Mouse (Mus musculus): ENCODE results near the gene Mapk8.

Gene Mapk8

DNA sequence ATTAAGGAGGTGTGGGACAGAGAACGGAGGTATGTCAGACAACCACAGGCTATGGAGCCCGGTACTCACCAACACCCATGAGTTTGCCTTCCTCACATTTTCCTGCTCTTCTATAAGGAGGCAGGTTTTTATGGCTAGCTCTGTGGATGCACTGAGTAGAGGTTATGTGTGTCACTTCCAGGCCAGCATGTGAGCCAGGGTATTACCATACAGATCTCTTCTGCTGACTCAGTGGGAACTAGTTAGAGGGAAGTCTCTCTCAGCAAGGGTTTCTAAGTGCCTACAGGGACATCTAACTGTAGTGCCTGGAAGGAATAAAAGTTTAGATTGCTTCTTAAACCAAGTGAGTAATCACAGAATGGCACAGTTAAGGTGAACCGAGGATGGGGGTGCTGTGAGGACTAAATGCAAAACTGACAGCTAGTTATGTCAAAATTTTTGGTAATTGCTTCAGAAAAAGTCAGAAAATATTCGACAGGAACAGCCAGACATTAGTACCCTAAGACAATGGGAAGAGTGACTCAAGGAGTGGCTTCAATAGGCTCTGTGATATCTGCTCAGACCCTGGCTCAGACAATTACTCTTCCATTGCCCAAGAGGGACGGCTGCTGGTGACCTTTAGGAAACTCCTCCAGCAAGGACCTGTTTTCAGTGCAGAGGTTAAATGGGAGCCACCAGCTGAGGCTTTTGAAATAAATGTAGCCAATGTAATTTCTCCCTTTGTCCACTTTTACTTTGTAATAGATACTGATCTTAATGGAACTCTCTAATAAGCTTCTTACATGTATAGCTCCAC, 48.7 kb downstream of the Mapk8 start:
- DNase-seq (ENCODE audit: low read depth, low spot score) = no peak

GRCm38 (mm10) chr14:33380830-33381457, 66.0 kb downstream of the Mapk8 start:
- no peak for DNase-seq (ENCODE audit: low read depth, low spot score)

DNA sequence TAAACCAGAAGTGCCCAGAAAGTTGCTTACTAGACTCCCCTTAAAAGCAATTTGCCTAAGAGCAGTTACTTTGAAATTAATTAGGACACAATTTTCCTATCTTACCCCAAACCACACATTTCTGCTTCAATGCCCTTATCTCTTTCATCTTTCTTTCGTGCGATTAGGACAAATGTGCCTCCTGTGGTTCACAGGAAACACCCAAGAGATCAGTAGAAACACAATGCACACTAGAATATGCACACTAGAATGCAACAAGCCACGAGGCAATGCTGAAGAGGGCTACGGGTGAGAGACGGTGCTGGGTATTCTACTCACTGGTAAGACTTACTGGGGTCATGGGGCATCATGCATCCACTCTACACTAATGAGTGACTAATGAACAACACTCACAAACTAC, 68.2 kb downstream of the Mapk8 start:
- no peak for DNase-seq (ENCODE audit: low read depth, low spot score)

GRCm38 (mm10) chr14:33377211-33377610, 69.7 kb downstream of the Mapk8 start:
- DNase-seq (ENCODE audit: low read depth, low spot score) = no peak

GRCm38 (mm10) chr14:33374089-33374488, 72.9 kb downstream of the Mapk8 start:
- DNase-seq (ENCODE audit: low read depth, low spot score) = no peak

- no peak for DNase-seq (ENCODE audit: low read depth, low spot score)
These were observed 73.7 kb downstream of the Mapk8 start for GRCm38 (mm10) chr14:33373271-33373670.

DNA sequence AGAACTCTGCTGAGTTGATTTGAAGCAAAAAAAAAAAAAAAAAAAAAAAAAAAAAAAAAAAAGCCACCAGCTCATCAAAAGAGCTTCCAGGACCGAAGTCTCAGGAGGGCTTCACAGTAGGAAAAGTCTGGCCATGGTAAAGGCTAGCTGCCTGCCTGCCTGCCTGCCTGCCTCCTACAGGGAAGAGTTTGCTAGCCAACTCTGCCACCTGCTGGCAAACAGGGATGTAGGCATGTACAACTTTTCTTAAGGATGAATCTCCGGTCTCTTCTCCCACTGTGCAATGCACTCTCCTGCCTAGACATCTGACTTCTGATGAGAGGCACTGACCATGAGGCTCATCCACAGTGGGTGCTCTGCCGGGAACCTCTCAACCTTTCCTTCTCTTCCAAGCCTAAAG, 75.7 kb downstream of the Mapk8 start:
- peak; percentile 66 for DNase-seq (ENCODE audit: low read depth, low spot score)

GRCm38 (mm10) chr14:33370056-33370455, 76.9 kb downstream of the Mapk8 start:
- DNase-seq (ENCODE audit: low read depth, low spot score) = peak; percentile 70

- DNase-seq (ENCODE audit: low read depth, low spot score) = no peak
These were observed 77.6 kb downstream of the Mapk8 start for GRCm38 (mm10) chr14:33369375-33369774.

DNA sequence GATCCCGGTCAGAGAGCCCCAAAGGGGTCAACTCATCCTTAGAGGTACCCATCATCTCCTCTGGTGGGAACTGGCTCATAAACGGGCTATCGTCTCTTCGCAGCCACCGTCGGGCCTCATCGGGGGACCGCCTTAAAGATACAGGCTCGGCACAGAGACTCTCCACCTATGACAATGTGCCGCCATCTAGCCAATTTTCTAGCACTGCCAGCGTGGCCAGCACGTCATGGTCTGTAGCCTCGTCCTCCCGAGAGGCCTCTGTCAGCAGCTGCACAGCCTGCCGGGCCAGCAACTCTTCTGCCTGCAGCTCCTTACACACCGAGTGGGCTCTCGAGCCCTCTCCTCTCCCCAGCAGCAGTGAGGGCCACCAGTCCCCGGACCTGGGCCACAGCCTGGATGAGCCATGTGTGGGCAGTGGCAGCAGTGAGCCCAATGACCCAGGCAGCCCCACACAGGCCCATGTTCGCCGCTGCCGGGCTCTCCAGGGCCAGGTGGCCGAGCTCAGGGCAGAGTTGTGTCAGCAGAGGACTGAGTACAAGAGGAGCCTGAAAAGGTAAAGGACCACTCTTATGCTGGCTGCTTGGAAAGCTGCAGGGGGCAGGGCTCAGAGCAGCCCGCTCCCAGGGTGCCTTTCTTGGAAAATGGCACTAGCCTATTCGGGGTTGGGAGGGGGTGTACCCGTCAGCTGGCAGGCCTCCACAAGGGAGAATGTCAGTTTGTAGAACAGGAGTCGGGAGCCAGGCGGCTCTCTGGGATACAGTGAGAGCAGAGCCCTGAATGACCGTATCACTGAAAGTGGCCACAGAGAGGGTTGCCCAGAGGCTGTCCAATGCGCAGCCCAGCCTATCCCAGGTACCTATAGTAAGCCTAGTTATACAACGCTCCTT, 79.8 kb downstream of the Mapk8 start:
- DNase-seq (ENCODE audit: low read depth, low spot score) = no peak

DNA sequence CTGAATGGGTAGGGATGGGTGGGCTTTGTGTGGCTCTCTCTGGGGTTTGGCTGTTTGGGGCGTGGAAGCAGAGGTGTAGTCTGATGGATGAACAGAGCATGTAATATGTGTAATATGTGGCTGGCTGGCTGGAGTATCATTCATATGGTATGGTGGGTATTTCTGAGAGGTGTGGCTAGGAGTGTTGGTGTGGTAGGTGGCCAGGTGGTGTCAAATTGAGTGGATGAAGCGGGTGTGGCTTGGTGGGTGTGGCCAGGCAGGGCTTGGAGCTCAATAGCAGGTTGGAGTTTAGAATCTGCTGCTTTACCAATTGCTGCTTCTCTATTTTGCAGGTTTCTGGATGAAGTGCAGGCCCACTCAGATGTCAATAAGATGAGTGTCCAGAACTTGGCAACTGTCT, 82.9 kb downstream of the Mapk8 start:
- no peak for DNase-seq (ENCODE audit: low read depth, low spot score)

- no peak for DNase-seq (ENCODE audit: low read depth, low spot score)
These were observed 83.3 kb downstream of the Mapk8 start for GRCm38 (mm10) chr14:33363611-33364010.

- DNase-seq (ENCODE audit: low read depth, low spot score) = no peak
These were observed 84.2 kb downstream of the Mapk8 start for GRCm38 (mm10) chr14:33362807-33363206.

DNA sequence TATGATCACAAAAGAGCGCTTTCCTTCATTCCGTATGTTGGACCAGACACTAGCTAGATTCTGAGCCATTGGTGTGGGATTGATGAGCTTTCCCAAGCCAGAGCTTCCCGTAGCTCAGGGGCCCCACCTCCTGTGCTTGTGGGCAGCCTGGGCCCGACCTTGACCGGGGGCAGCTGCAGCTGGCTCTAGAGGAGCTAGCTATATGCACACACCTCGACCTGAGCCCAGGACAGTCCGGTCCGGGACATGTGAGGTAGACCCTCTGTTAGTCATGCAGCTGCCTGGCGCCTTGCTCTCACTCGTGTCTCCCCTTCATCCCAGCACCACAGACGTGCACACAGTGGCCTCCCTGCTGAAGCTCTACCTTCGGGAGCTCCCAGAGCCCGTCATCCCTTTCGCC, 84.8 kb downstream of the Mapk8 start:
- DNase-seq (ENCODE audit: low read depth, low spot score) = no peak

DNA sequence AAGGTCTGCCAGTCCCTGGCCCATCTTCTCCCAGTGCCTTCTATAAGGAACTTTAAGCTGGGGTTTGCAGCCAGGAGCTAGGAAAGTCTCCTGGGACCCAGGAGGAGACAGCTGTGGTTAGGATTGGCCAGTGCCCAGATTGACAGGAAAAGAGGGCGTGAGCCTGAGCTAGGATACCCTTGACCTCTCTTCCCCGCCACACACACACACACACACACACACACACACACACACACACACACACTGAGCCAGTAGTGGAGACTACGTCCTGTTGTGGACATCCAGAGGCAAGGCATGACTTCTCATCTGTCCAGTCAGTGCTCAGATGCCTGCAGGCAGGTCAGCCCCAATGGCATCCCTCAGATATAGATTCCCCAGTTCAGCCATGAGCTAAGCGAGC, 85.4 kb downstream of the Mapk8 start:
- no peak for DNase-seq (ENCODE audit: low read depth, low spot score)

- DNase-seq (ENCODE audit: low read depth, low spot score) = no peak
These were observed 88.1 kb downstream of the Mapk8 start for GRCm38 (mm10) chr14:33358891-33359290.

DNA sequence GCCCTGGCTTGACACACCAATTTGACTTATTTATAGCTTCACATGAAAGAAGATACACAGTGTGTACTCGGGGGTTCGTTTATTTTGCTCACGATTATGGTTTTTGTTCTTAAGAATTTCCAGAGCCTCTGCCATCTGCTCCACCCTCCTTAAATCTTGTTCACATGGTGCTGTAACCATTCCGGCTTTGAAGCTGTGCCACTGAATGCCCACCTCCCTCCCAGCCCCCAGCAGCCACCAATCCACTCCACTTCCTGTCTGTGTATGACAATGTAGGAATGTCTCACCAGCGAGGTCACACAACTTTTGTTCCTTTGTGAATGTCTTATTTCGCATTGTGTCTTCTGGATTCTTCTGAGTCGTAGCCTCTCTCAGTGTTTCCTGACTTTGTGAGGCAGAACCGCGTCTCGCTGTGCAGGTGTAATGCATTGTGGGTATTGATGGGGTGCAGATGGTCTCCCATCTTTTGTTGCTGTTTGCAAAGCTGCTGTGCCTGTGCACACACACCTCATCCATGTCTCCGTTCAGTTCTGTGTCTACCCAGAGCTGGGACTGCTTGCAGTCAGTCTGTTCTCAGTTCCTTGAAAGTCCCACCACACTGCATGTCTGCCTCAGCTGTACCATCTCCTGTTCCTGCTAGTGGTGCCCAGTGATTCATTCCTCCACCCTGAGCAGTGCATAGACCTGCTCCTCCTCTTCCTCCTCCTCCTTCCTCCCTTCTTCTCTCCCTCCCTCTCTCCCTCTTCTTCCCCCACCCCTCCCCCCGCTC, 89.2 kb downstream of the Mapk8 start:
- DNase-seq (ENCODE audit: low read depth, low spot score) = no peak

GRCm38 (mm10) chr14:33355276-33355675, 91.7 kb downstream of the Mapk8 start:
- DNase-seq (ENCODE audit: low read depth, low spot score) = no peak

DNA sequence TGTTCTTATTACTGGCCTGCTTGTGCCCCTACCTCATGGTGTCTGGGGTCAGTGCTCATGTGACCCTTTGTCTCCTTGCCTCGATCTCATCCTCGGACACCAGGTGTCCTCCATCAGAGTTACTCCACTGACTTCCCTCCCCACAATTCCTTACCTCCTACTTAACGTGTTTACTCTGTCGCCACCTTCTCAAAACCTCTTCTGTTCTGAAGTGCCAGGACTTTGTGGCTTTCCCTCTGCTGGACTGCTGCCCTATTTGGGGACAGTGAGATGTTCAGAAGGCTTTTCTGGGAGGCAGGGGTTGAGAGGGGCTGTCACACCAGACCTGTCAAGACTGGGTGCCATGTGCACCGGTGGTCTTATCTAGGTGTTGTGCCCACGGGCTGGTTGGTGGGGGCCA, 94.1 kb downstream of the Mapk8 start:
- no peak for DNase-seq (ENCODE audit: low read depth, low spot score)

DNA sequence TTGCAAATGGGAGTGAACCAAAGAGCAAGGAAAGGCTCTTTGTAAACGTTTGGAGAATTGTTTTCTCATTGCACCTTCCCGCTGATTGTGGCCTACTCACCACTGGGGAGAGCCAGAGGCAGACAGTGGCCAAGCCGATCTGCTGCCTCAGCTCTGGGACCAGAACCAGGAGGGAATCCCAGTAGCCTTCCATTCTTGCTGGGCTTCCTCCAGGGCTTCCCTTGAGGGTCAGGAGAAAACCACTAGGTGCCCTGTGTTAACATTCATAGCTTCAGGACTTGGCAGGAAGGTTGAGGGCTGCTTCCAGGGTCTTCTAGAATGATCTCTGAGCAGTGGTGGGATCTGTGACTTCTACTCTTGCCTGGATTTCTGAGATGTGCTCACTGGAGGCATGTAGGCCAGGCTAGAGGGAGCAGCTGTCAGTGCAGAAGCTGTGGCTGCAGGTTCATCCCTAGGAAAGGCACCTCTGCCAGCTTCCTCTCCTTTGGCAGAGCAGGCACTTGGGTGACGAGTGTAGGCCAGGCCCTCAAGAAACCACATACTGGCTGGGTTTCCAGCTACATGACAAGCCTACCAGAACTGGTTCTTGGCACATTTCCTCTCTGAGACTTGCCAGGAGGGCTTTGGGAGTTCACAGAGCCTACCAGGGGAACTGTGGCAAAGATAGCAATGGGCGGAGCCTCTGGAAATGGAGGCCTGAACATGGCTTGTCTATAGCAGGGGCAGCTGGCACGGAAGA, 94.8 kb downstream of the Mapk8 start:
- no peak for DNase-seq (ENCODE audit: low read depth, low spot score)

GRCm38 (mm10) chr14:33351019-33351418, 95.9 kb downstream of the Mapk8 start:
- peak; percentile 20 for DNase-seq (ENCODE audit: low read depth, low spot score)

All from R1 (cell line).